Mouse (Mus musculus): ENCODE results near the gene Tcte3. TPM values are rescaled to one million over a fixed set of nuclear protein-coding genes. Genes with fewer than 3 reads are reported as not detected.

The Tcte3 gene
- polyA plus RNA-seq, 1 experiment from 2014 or later, result 0.45 TPM

Other genes with a start within 250 kb of the Tcte3 start
- gene Wdr27, start 98.3 kb downstream of the Tcte3 start, polyA plus RNA-seq (2014; fragmentation: Nextera tagmentation; extraction: Ambion mirVana), result 4.6 and 6.4 TPM in 2 replicates
- gene 1600012H06Rik, start 98.3 kb downstream of the Tcte3 start, polyA plus RNA-seq (2014; fragmentation: Nextera tagmentation; extraction: Ambion mirVana), result 29.5 and 32.8 TPM in 2 replicates
- 33.9 and 36.9 TPM in 2 replicates for gene Phf10, start 80.2 kb downstream of the Tcte3 start, polyA plus RNA-seq (2014; fragmentation: Nextera tagmentation; extraction: Ambion mirVana)
- 5.8 and 7.1 TPM in 2 replicates for gene 9030025P20Rik, start 63.0 kb downstream of the Tcte3 start, polyA plus RNA-seq (2014; fragmentation: Nextera tagmentation; extraction: Ambion mirVana)
- not detected in 2 replicates for gene Gm3417, start 62.7 kb downstream of the Tcte3 start, polyA plus RNA-seq (2014; fragmentation: Nextera tagmentation; extraction: Ambion mirVana)
- gene Gm3435, start 31.3 kb downstream of the Tcte3 start, polyA plus RNA-seq (2014; fragmentation: Nextera tagmentation; extraction: Ambion mirVana), result 4.5 and 4.8 TPM in 2 replicates
- gene Ermard, start 280 bp downstream of the Tcte3 start, polyA plus RNA-seq (2014; fragmentation: Nextera tagmentation; extraction: Ambion mirVana), result 58.8 and 61.6 TPM in 2 replicates
- 2.5 and 2.6 TPM in 2 replicates for gene Gm3448, start within 50 bp of the Tcte3 start, polyA plus RNA-seq (2014; fragmentation: Nextera tagmentation; extraction: Ambion mirVana)

Measured in heart, embryonic 14.5 days (tissue).